Mouse (Mus musculus) frontal cortex, adult 2 months (tissue): ENCODE measurements around the gene Hspa12a. TPM values are rescaled to one million over a fixed set of nuclear protein-coding genes. Genes with fewer than 3 reads are reported as not detected.

Experiments used
- DNase-seq, 2 experiments: peaks; one replicate each; pipeline ENCODE4 v3.0.0; 2022; ENCODE audit warnings: low spot score in 1 of 2; ENCODE audit errors: extremely low spot score in 1 of 2
- polyA plus RNA-seq: library from polyadenylated mRNA; depleted of rRNA; stranded (reverse); fragments of >200 nt; gene quantifications from 2 replicates; pipeline ENCODE4 v1.2.3, GENCODE M21; 2012

Hspa12a gene
- polyA plus RNA-seq, 1 experiment = 82.8 TPM

GRCm38 (mm10) chr19:58829575-58829974 lies 113.9 kb downstream of the Hspa12a start:
- peak; percentile 76 to 79 for DNase-seq

- DNase-seq = no peak
These were observed 115.8 kb downstream of the Hspa12a start for GRCm38 (mm10) chr19:58827656-58828055.

- DNase-seq = no peak
These were observed 119.1 kb downstream of the Hspa12a start for GRCm38 (mm10) chr19:58824316-58824715.

GRCm38 (mm10) chr19:58823301-58823700 lies 120.2 kb downstream of the Hspa12a start:
- no peak for DNase-seq

GRCm38 (mm10) chr19:58822454-58823200 lies 120.8 kb downstream of the Hspa12a start:
- DNase-seq = peak; percentile 87 to 89

GRCm38 (mm10) chr19:58818571-58819415 lies 124.7 kb downstream of the Hspa12a start:
- DNase-seq = no peak

GRCm38 (mm10) chr19:58817398-58817797 lies 126.1 kb downstream of the Hspa12a start:
- no peak for DNase-seq

- peak; percentile 78 to 85 for DNase-seq
These were observed 126.9 kb downstream of the Hspa12a start for GRCm38 (mm10) chr19:58816453-58817041.

- DNase-seq = no peak
These were observed 128.1 kb downstream of the Hspa12a start for GRCm38 (mm10) chr19:58815179-58815922.

GRCm38 (mm10) chr19:58810536-58810935 lies 132.9 kb downstream of the Hspa12a start:
- DNase-seq = peak in 1 of 2 experiments; percentile 50

- no peak for DNase-seq
These were observed 134.6 kb downstream of the Hspa12a start for GRCm38 (mm10) chr19:58808864-58809263.

GRCm38 (mm10) chr19:58806364-58806763 lies 137.1 kb downstream of the Hspa12a start:
- peak in 1 of 2 experiments; percentile 88 for DNase-seq

- peak; percentile 55 to 77 for DNase-seq
These were observed 138.2 kb downstream of the Hspa12a start for GRCm38 (mm10) chr19:58805191-58805779.

GRCm38 (mm10) chr19:58795114-58795669 lies 148.3 kb downstream of the Hspa12a start:
- no peak for DNase-seq

GRCm38 (mm10) chr19:58794284-58794683 lies 149.2 kb downstream of the Hspa12a start, which contains the start of gene 1700019N19Rik:
Gene 1700019N19Rik, minus strand, starts transcription at chr19:58794461.
- DNase-seq = no peak

- no peak for DNase-seq
These were observed 154.3 kb downstream of the Hspa12a start for GRCm38 (mm10) chr19:58789194-58789593.

GRCm38 (mm10) chr19:58783938-58784337 lies 159.5 kb downstream of the Hspa12a start:
- no peak for DNase-seq

GRCm38 (mm10) chr19:58781566-58781965 lies 161.9 kb downstream of the Hspa12a start:
- DNase-seq = no peak

GRCm38 (mm10) chr19:58776461-58776860 lies 167.0 kb downstream of the Hspa12a start:
- no peak for DNase-seq

GRCm38 (mm10) chr19:58767329-58767728 lies 176.1 kb downstream of the Hspa12a start:
- DNase-seq = no peak
